Mouse (Mus musculus) liver, embryonic 11.5 days (tissue): ENCODE measurements around the gene Fat3. TPM values are rescaled to one million over a fixed set of nuclear protein-coding genes. Genes with fewer than 3 reads are reported as not detected.

Experiments
- ATAC-seq: fragments of 200-750 bp; cut with Nextera tagmentation; replicated peaks from 2 replicates; pipeline ENCODE4 v1.8.0; 2017; ENCODE audit warnings: moderate number of reproducible peaks, mild to moderate bottlenecking, moderate TSS enrichment, moderate library complexity; ENCODE audit not compliant: low FRiP score
- DNase-seq: peaks from one replicate; pipeline ENCODE4 v3.0.0-alpha.2; 2017; ENCODE audit warnings: low spot score
- H3K27ac ChIP-seq: fragments of 300-500 bp; sonication (generic); 2 replicates; pipeline ENCODE4 v1.5.1; 2014; ENCODE audit warnings: mild to moderate bottlenecking, low read depth, low read length, control low read depth
- H3K27me3 ChIP-seq: fragments of 300-500 bp; sonication (generic); replicated peaks from 2 replicates; pipeline ENCODE4 v1.6.1; 2014; ENCODE audit warnings: low read length, mixed read lengths; ENCODE audit not compliant: control insufficient read depth, insufficient read depth
- H3K36me3 ChIP-seq: fragments of 300-500 bp; sonication (generic); 2 replicates; pipeline ENCODE4 v1.6.1; 2014; ENCODE audit warnings: mild to moderate bottlenecking, low read length, moderate library complexity, mixed read lengths; ENCODE audit not compliant: control insufficient read depth, insufficient read depth
- H3K4me1 ChIP-seq: fragments of 300-500 bp; sonication (generic); replicated peaks from 2 replicates; pipeline ENCODE4 v1.6.1; 2014; ENCODE audit warnings: low read length, mixed read lengths; ENCODE audit not compliant: control insufficient read depth, insufficient read depth
- H3K4me2 ChIP-seq: fragments of 300-500 bp; sonication (generic); 2 replicates; pipeline ENCODE4 v1.6.1; 2014; ENCODE audit warnings: mild to moderate bottlenecking, control low read depth, moderate library complexity
- H3K4me3 ChIP-seq: fragments of 300-500 bp; sonication (generic); 2 replicates; pipeline ENCODE4 v1.5.1; 2014; ENCODE audit warnings: low read depth, low read length, control low read depth
- H3K9ac ChIP-seq: fragments of 300-500 bp; sonication (generic); 2 replicates; pipeline ENCODE4 v1.6.1; 2014; ENCODE audit warnings: low read depth, low read length, control low read depth
- H3K9me3 ChIP-seq: fragments of 300-500 bp; sonication (generic); 2 replicates; pipeline ENCODE4 v1.6.1; 2016; ENCODE audit warnings: low read length, inconsistent platforms, mixed read lengths; ENCODE audit not compliant: control insufficient read depth
- WGBS: fragments of 180-500 bp; shearing (Covaris S2); extraction: QIAGEN DNeasy Blood & Tissue Kit; methylation state at CpG from one replicate; pipeline ENCODE4 v1.1.7; 2014; 5-methylcytosine and 5-hydroxymethylcytosine counted together
- polyA plus RNA-seq: library from polyadenylated mRNA; unstranded; fragments of >200 nt; fragmentation: Nextera tagmentation; extraction: Ambion mirVana; gene quantifications from 2 replicates; pipeline ENCODE4 v1.2.1, GENCODE M21; 2014

Gene Fat3
- polyA plus RNA-seq, 1 experiment from 2014 or later, result 1.5 TPM

DNA sequence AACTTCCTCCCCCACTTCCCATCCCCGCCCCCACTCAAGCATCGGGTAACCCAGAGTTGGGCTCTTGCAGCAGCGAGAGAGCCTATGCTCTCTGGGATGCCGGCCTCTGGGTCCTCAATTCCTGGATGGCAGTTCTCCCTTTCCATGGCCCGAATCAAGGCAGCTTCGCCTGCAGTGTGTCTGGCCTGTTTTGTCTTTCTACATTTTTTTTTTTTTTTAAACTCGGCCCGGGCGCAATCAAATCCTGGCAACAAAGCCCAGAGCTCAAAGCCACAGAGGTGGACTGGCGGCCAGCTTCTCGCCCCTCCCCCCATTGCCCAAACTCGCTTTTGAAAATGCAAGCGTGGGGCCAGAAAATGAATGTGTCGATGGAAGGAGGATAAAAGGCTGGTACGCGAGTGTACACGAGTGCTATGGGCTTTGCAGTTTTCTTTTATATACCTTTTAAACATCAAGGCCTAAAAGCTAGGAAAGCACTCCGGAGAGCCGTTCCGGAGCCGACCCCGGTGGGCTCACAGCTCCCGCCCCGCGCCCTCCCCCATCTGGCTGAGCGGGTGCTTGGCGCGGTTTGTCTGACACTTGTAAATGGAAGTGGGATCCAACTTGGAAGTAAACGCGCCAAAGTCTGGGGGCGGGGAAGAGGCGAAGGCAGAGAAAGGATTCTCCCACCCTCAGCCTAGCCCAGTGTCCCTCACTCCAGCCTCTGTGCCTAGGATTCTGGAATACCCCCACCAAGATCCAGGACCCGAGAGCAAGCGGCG, 1.3 kb downstream of the Fat3 start:
- peak overlapping the region; percentile 14; the same call in 1 of the 2 replicates for H3K9ac ChIP-seq
- DNase-seq, result peak; percentile 37

DNA sequence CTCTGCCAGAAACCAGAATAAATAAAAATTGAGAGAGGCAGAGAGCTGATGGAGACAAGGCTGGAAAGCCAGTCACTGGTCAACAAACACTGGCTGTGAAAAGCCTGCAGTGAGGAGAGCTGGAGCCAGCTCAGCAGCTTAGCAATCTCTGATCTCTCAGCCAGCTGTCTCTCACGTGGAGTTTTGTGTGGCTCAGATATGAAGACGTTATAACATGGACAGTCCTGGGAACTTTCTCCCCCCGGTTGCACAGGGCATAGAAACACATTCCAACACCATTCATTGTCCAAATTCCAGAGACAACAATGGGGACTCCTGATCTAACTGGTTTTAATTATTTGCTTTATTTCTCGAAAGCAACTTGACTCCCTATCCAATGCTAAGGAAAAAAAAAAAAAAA, 2.2 kb downstream of the Fat3 start:
- Histone ChIP-seq H3K9ac (no peak overlapping the region), H3K4me1 (no peaks in the 10 kb centered on the region), H3K27me3 (peaks cover 52% of the 10 kb centered on the region), H3K4me2 (no peak overlapping the region), H3K4me3 (no peak overlapping the region), H3K9me3 (no peaks in the 10 kb centered on the region), H3K36me3 (no peaks in the 10 kb centered on the region), H3K27ac (no peak overlapping the region)
- 12% methylated on average over 4 of the region's 4 CpGs for WGBS
- ATAC-seq, result no peak
- no peak for DNase-seq

More for the DNA sequence above, 1.3 kb downstream of the Fat3 start:
- Histone ChIP-seq H3K36me3 (no peaks in the 10 kb centered on the region), H3K4me2 (peak overlapping the region; percentile 76), H3K4me3 (peak overlapping the region; percentile 52), H3K27me3 (peaks cover 53% of the 10 kb centered on the region), H3K4me1 (no peaks in the 10 kb centered on the region), H3K27ac (no peak overlapping the region), H3K9me3 (no peaks in the 10 kb centered on the region)
- WGBS, result under 1% methylated on average over 35 of the region's 35 CpGs
- 0 out of 2 replicates have a peak, but pooled peaks have one; percentile 3 for ATAC-seq

DNA sequence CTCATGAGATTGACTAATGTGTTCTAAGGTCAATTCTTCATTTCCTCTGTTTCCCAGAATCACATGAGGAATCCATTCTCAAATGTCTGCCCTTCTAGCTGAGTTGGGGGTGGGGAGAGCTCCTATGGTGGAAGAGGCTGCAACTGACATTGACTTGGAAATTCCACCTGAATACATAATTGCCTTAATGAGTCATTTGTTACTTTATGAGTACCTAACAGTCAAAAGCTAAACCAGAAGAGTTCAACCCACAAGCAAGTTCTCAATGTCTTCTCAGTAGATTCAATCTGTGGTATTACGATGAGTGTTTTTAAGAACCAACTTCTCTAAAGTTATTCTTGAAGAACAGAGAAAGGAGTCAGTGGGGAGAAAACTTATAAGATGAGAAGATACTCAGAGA, 3.7 kb downstream of the Fat3 start:
- H3K36me3 ChIP-seq, result no peaks in the 10 kb centered on the region
- WGBS, result 89% methylated on average over 1 of the region's 1 CpGs
- DNase-seq (no peak), ATAC-seq (no peak)
- no peak overlapping the region for H3K4me3 ChIP-seq
- no peak overlapping the region for H3K4me2 ChIP-seq
- H3K9me3 ChIP-seq, result no peaks in the 10 kb centered on the region
- H3K4me1 ChIP-seq, result no peaks in the 10 kb centered on the region
- H3K9ac ChIP-seq, result no peak overlapping the region
- peaks cover 42% of the 10 kb centered on the region for H3K27me3 ChIP-seq
- H3K27ac ChIP-seq, result no peak overlapping the region

DNA sequence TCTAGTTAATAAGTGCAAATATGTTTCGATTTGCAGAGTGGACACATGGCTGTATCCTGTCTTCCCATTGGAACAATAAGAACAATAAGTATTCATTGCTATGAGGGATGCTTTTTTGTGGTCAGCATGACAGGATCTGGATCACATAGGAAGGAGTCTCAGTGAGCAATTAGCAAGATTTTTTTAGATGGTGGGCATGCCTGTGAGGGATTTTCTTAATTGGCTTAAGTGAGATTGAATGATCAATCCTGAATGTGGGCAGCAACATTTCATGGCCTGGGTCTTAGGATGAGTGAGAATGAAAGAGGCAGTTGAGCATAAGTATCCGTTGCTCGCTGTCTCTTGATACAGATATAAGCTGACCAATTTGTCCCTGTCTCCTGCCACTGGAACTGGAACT, 4.8 kb downstream of the Fat3 start:
- Histone ChIP-seq H3K27me3 (peaks cover 32% of the 10 kb centered on the region), H3K36me3 (no peaks in the 10 kb centered on the region), H3K27ac (no peak overlapping the region), H3K9ac (no peak overlapping the region), H3K4me3 (no peak overlapping the region), H3K4me1 (no peaks in the 10 kb centered on the region), H3K9me3 (no peaks in the 10 kb centered on the region), H3K4me2 (no peak overlapping the region)
- DNase-seq (no peak), ATAC-seq (no peak)
- WGBS, result 74% methylated on average over 3 of the region's 3 CpGs

DNA sequence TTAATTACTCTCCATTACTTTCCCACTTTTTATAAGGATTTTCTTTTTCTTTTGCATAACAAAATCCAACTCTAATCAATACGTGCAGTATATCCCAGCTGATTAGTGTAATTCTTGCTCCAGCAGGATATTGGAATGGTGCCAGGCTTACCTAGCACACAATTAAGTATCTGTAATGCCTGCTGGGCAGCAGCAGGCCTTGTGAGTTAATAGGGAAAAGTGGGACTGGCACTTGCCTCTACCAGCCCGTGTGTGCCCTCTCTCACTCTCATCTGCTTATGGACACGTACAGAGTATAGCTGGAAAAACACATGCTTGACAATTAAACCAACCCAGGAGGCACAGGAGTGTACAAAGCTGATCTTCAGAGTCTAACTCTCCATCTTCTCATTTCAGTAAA, 11.4 kb downstream of the Fat3 start:
- no peak overlapping the region for H3K27ac ChIP-seq
- no peak overlapping the region for H3K4me3 ChIP-seq
- no peaks in the 10 kb centered on the region for H3K4me1 ChIP-seq
- no peak overlapping the region for H3K9ac ChIP-seq
- H3K27me3 ChIP-seq, result no peaks in the 10 kb centered on the region
- ATAC-seq, result no peak
- no peaks in the 10 kb centered on the region for H3K9me3 ChIP-seq
- WGBS, result 64% methylated on average over 3 of the region's 3 CpGs
- no peak for DNase-seq
- H3K36me3 ChIP-seq, result no peaks in the 10 kb centered on the region
- H3K4me2 ChIP-seq, result no peak overlapping the region

DNA sequence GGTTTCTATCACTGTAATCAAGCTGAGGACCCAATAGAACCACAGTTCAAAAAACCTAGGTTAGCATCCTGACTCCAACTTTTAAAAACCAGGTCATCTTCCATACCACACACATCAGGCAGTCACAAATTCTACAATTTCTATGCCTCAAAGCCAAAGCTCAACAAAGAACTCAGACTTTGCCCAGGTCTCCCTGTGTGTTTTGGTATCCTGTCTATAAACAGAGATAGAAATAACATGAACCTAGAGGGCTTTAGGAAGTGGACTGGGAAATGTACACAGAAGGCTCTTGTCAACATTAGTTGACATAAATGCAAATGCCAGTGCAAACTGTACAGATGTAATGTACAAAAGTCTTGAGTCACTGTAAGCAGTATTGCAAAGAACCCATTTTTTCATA, 13.5 kb downstream of the Fat3 start:
- Histone ChIP-seq H3K9ac (no peak overlapping the region), H3K27ac (no peak overlapping the region), H3K4me1 (no peaks in the 10 kb centered on the region), H3K27me3 (no peaks in the 10 kb centered on the region), H3K36me3 (no peaks in the 10 kb centered on the region), H3K4me3 (no peak overlapping the region), H3K9me3 (no peaks in the 10 kb centered on the region), H3K4me2 (no peak overlapping the region)
- no peak for ATAC-seq
- DNase-seq, result no peak

DNA sequence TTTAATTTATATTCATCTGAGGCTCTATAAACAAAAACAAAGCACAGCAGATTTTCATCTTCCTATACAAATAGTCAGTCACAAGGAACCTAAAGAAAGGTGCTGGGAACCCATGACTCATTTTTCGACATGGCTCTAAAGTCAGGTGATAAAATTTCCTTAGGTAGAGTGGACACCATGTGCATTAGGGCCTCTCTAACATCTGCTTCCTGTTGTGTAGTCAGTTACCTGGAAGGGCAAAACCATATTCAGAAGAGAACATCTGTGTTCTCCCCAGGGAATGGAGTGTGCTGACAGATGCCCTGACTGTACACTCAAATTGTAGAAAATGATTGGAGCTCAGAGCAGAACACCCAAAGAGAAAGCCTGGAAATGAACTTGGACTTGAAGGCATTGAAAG, 14.9 kb downstream of the Fat3 start:
- DNase-seq (no peak), ATAC-seq (no peak)
- 88% methylated on average over 1 of the region's 1 CpGs for WGBS
- Histone ChIP-seq H3K9ac (no peak overlapping the region), H3K27me3 (no peaks in the 10 kb centered on the region), H3K36me3 (no peaks in the 10 kb centered on the region), H3K4me1 (no peaks in the 10 kb centered on the region), H3K4me3 (no peak overlapping the region), H3K9me3 (no peaks in the 10 kb centered on the region), H3K27ac (no peak overlapping the region), H3K4me2 (no peak overlapping the region)

DNA sequence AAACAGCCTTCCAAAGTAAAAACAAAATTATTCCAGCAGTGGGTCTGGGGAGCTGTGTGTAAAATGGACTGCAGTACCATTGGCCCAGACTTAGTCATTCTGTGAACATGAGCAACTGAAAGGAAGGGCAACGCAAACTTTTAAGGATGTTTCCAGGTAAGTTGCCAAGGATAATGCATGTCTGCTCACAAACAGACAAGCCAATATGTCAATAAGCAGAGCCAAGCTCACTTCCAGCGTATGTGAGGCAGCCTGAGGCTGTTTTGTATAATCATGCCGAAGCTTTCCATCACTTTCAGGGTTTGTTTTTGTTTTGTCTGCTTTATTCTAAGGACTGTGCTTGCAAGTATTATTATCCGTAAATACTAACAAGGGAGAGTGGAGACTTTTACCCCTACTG, 15.9 kb downstream of the Fat3 start:
- ATAC-seq, result no peak

DNA sequence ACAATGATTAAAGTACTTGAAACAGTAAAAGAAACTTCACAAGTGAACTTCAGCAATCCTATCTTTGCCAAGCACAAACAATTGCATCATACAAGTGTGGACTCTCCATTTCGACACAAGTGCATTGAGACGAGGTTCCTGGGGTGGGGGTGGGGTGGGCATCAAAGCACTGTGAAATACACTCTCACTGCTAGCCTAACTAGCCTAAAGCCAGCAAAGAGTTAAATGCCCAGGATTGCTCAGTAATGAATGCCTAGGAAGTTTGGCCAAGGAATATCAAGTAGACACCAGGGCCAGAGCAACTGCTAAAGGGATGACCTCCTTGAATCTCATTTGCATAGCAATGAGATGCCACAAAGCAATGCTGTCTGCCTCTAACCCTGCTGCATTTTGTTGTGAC, 16.3 kb downstream of the Fat3 start:
- H3K4me2 ChIP-seq, result no peak overlapping the region
- H3K9me3 ChIP-seq, result no peaks in the 10 kb centered on the region
- no peaks in the 10 kb centered on the region for H3K36me3 ChIP-seq
- H3K27ac ChIP-seq, result no peak overlapping the region
- H3K4me1 ChIP-seq, result no peaks in the 10 kb centered on the region
- H3K9ac ChIP-seq, result no peak overlapping the region
- 58% methylated on average over 2 of the region's 2 CpGs for WGBS
- no peak overlapping the region for H3K4me3 ChIP-seq
- ATAC-seq (no peak), DNase-seq (no peak)
- no peaks in the 10 kb centered on the region for H3K27me3 ChIP-seq

More for the DNA sequence above, 15.9 kb downstream of the Fat3 start:
- no peak overlapping the region for H3K4me2 ChIP-seq
- no peaks in the 10 kb centered on the region for H3K4me1 ChIP-seq
- H3K27ac ChIP-seq, result no peak overlapping the region
- H3K9ac ChIP-seq, result no peak overlapping the region
- H3K4me3 ChIP-seq, result no peak overlapping the region
- H3K36me3 ChIP-seq, result no peaks in the 10 kb centered on the region
- no peaks in the 10 kb centered on the region for H3K27me3 ChIP-seq
- no peaks in the 10 kb centered on the region for H3K9me3 ChIP-seq
- no peak for DNase-seq
- WGBS, result 47% methylated on average over 4 of the region's 4 CpGs
